Mouse (Mus musculus): ENCODE results near the gene Ldb3. TPM values are rescaled to one million over a fixed set of nuclear protein-coding genes. Genes with fewer than 3 reads are reported as not detected.
A peak's percentile ranks its signal among the peaks of the same experiment; 100 is the strongest.

The Ldb3 gene
- polyA plus RNA-seq, 1 experiment from 2014 or later: 7.8 TPM

GRCm38 (mm10) chr14:34516960-34517577 lies 71.4 kb downstream of the Ldb3 start:
- no peaks in the 10 kb centered on the region for H3K36me3 ChIP-seq
- no peaks in the 10 kb centered on the region for H3K9me3 ChIP-seq
- H3K9ac ChIP-seq: no peak overlapping the region
- no peak overlapping the region for H3K4me2 ChIP-seq (replicated peaks)
- no peak overlapping the region for H3K4me3 ChIP-seq (replicated peaks)
- no peak overlapping the region for H3K27ac ChIP-seq
- 86% methylated on average over 10 of the region's 10 CpGs for WGBS
- 0 out of 2 replicates have a peak, but pooled peaks cover 2% of the 10 kb centered on the region for H3K27me3 ChIP-seq (replicated peaks)
- 0 out of 2 replicates have a peak, but pooled peaks cover 3% of the 10 kb centered on the region for H3K4me1 ChIP-seq (replicated peaks)
- ATAC-seq: 0 out of 2 replicates have a peak, but pooled peaks have one; percentile 10

- Histone ChIP-seq H3K27me3 (replicated peaks) (0 out of 2 replicates have a peak, but pooled peaks cover 2% of the 10 kb centered on the region), H3K9ac (no peak overlapping the region), H3K27ac (no peak overlapping the region), H3K4me2 (replicated peaks) (no peak overlapping the region), H3K36me3 (no peaks in the 10 kb centered on the region), H3K4me3 (replicated peaks) (no peak overlapping the region), H3K4me1 (replicated peaks) (0 out of 2 replicates have a peak, but pooled peaks cover 3% of the 10 kb centered on the region), H3K9me3 (no peaks in the 10 kb centered on the region)
- 82% methylated on average over 5 of the region's 5 CpGs for WGBS
- no peak for ATAC-seq
These were observed 72.6 kb downstream of the Ldb3 start for GRCm38 (mm10) chr14:34515860-34516259.

GRCm38 (mm10) chr14:34514120-34514519 lies 74.4 kb downstream of the Ldb3 start:
- Histone ChIP-seq H3K27ac (no peak overlapping the region), H3K4me3 (replicated peaks) (no peak overlapping the region), H3K36me3 (no peaks in the 10 kb centered on the region), H3K4me1 (replicated peaks) (0 out of 2 replicates have a peak, but pooled peaks cover 3% of the 10 kb centered on the region), H3K9ac (no peak overlapping the region; the same call in 1 of the 2 replicates), H3K27me3 (replicated peaks) (0 out of 2 replicates have a peak, but pooled peaks cover 2% of the 10 kb centered on the region), H3K9me3 (no peaks in the 10 kb centered on the region), H3K4me2 (replicated peaks) (no peak overlapping the region)
- ATAC-seq: no peak
- WGBS: 52% methylated on average over 6 of the region's 6 CpGs

- Histone ChIP-seq H3K4me3 (replicated peaks) (no peak overlapping the region), H3K36me3 (no peaks in the 10 kb centered on the region), H3K27ac (peak overlapping the region; percentile 1; the same call in 1 of the 2 replicates), H3K27me3 (replicated peaks) (0 out of 2 replicates have a peak, but pooled peaks cover 2% of the 10 kb centered on the region), H3K4me1 (replicated peaks) (peaks cover 10% of the 10 kb centered on the region; the same call in 1 of the 2 replicates), H3K9ac (no peak overlapping the region), H3K9me3 (no peaks in the 10 kb centered on the region), H3K4me2 (replicated peaks) (no peak overlapping the region)
- no peak for ATAC-seq
- 50% methylated on average over 4 of the region's 4 CpGs for WGBS
These were observed 75.9 kb downstream of the Ldb3 start for GRCm38 (mm10) chr14:34512602-34513001.

- Histone ChIP-seq H3K4me2 (replicated peaks) (peak overlapping the region; percentile 7), H3K9ac (no peak overlapping the region), H3K4me3 (replicated peaks) (no peak overlapping the region), H3K27ac (no peak overlapping the region), H3K4me1 (replicated peaks) (peaks cover 10% of the 10 kb centered on the region; the same call in 1 of the 2 replicates), H3K9me3 (no peaks in the 10 kb centered on the region), H3K36me3 (no peaks in the 10 kb centered on the region), H3K27me3 (replicated peaks) (0 out of 2 replicates have a peak, but pooled peaks cover 2% of the 10 kb centered on the region)
- 51% methylated on average over 11 of the region's 11 CpGs for WGBS
- ATAC-seq: no peak
These were observed 76.6 kb downstream of the Ldb3 start for GRCm38 (mm10) chr14:34511901-34512300.

- Histone ChIP-seq H3K9ac (no peak overlapping the region), H3K9me3 (no peaks in the 10 kb centered on the region), H3K36me3 (no peaks in the 10 kb centered on the region), H3K4me2 (replicated peaks) (no peak overlapping the region), H3K4me1 (replicated peaks) (peaks cover 9% of the 10 kb centered on the region; the same call in 1 of the 2 replicates), H3K27ac (peak overlapping the region; percentile 33), H3K27me3 (replicated peaks) (no peaks in the 10 kb centered on the region), H3K4me3 (replicated peaks) (no peak overlapping the region)
- no peak for ATAC-seq
- 28% methylated on average over 7 of the region's 7 CpGs for WGBS
These were observed 79.5 kb downstream of the Ldb3 start for GRCm38 (mm10) chr14:34508842-34509439.

GRCm38 (mm10) chr14:34508187-34508840 lies 80.2 kb downstream of the Ldb3 start:
- H3K9ac ChIP-seq: no peak overlapping the region
- H3K4me2 ChIP-seq (replicated peaks): no peak overlapping the region
- peak overlapping the region; percentile 33 for H3K27ac ChIP-seq
- H3K27me3 ChIP-seq (replicated peaks): no peaks in the 10 kb centered on the region
- H3K4me1 ChIP-seq (replicated peaks): peaks cover 9% of the 10 kb centered on the region; the same call in 1 of the 2 replicates
- no peak for ATAC-seq
- no peaks in the 10 kb centered on the region for H3K36me3 ChIP-seq
- no peaks in the 10 kb centered on the region for H3K9me3 ChIP-seq
- no peak overlapping the region for H3K4me3 ChIP-seq (replicated peaks)
- 27% methylated on average over 4 of the region's 4 CpGs for WGBS

- Histone ChIP-seq H3K4me3 (replicated peaks) (no peak overlapping the region), H3K36me3 (no peaks in the 10 kb centered on the region), H3K4me2 (replicated peaks) (no peak overlapping the region), H3K4me1 (replicated peaks) (peaks cover 10% of the 10 kb centered on the region; the same call in 1 of the 2 replicates), H3K9ac (no peak overlapping the region), H3K9me3 (no peaks in the 10 kb centered on the region), H3K27me3 (replicated peaks) (no peaks in the 10 kb centered on the region), H3K27ac (no peak overlapping the region)
- peak; percentile 45 for ATAC-seq
- WGBS: 54% methylated on average over 7 of the region's 7 CpGs
These were observed 83.2 kb downstream of the Ldb3 start for GRCm38 (mm10) chr14:34505309-34505708.

- Histone ChIP-seq H3K9ac (no peak overlapping the region), H3K4me1 (replicated peaks) (peaks cover 20% of the 10 kb centered on the region; the same call in 1 of the 2 replicates), H3K27me3 (replicated peaks) (no peaks in the 10 kb centered on the region), H3K9me3 (no peaks in the 10 kb centered on the region), H3K4me3 (replicated peaks) (no peak overlapping the region), H3K4me2 (replicated peaks) (no peak overlapping the region), H3K27ac (no peak overlapping the region), H3K36me3 (no peaks in the 10 kb centered on the region)
- ATAC-seq: no peak
- WGBS: 89% methylated on average over 5 of the region's 5 CpGs
These were observed 84.1 kb downstream of the Ldb3 start for GRCm38 (mm10) chr14:34504377-34504776.

- no peak overlapping the region for H3K4me3 ChIP-seq (replicated peaks)
- 0 out of 2 replicates have a peak overlapping the region, but pooled peaks have one; percentile 64 for H3K4me2 ChIP-seq (replicated peaks)
- ATAC-seq: no peak
- no peaks in the 10 kb centered on the region for H3K9me3 ChIP-seq
- H3K36me3 ChIP-seq: no peaks in the 10 kb centered on the region
- H3K4me1 ChIP-seq (replicated peaks): peaks cover 18% of the 10 kb centered on the region; the same call in 1 of the 2 replicates
- H3K27ac ChIP-seq: no peak overlapping the region
- H3K9ac ChIP-seq: no peak overlapping the region
- H3K27me3 ChIP-seq (replicated peaks): no peaks in the 10 kb centered on the region
- 56% methylated on average over 6 of the region's 6 CpGs for WGBS
These were observed 84.7 kb downstream of the Ldb3 start for GRCm38 (mm10) chr14:34503759-34504158.

- H3K9me3 ChIP-seq: no peaks in the 10 kb centered on the region
- H3K9ac ChIP-seq: peak within 1 kb of the TSS; percentile 96
- peak within 1 kb of the TSS; percentile 97 for H3K27ac ChIP-seq
- no peak for ATAC-seq
- H3K36me3 ChIP-seq: no peaks in the 10 kb centered on the region
- 6% methylated on average over 15 of the region's 15 CpGs for WGBS
- peak within 1 kb of the TSS; percentile 64 for H3K4me2 ChIP-seq (replicated peaks)
- no peaks in the 10 kb centered on the region for H3K27me3 ChIP-seq (replicated peaks)
- H3K4me1 ChIP-seq (replicated peaks): peaks cover 16% of the 10 kb centered on the region; the same call in 1 of the 2 replicates
- peak within 1 kb of the TSS; percentile 90 for H3K4me3 ChIP-seq (replicated peaks)
These were observed 85.2 kb downstream of the Ldb3 start, which contains the start of gene Bmpr1a for GRCm38 (mm10) chr14:34503325-34503647. TSS of gene Bmpr1a (minus strand) at chr14:34503341.
